Mouse (Mus musculus): ENCODE results near the gene Slc2a6. TPM values are rescaled to one million over a fixed set of nuclear protein-coding genes. Genes with fewer than 3 reads are reported as not detected.

The Slc2a6 gene
- total and polyA plus RNA-seq, 3 experiments: 22.1 to 55.9 (median 43.3) TPM

- Histone ChIP-seq H3K27me3 (replicated peaks) (peaks cover 7% of the 10 kb centered on the region), H3K36me3 (replicated peaks in 1 of 2; ENCODE audit: control insufficient read depth in 1 of 2, insufficient read depth in 1 of 2, low read length in 1 of 2) (no peaks in the 10 kb centered on the region), H3K4me3 (replicated peaks in 1 of 3; ENCODE audit: low read depth in 2 of 3, low read length in 2 of 3, poor library complexity in 1 of 3) (no peak overlapping the region), H3K9me3 (replicated peaks; ENCODE audit: low read length) (no peaks in the 10 kb centered on the region), H3K79me2 (replicated peaks; ENCODE audit: control insufficient read depth, extremely low read depth, insufficient read depth, poor library complexity, severe bottlenecking) (no peaks in the 10 kb centered on the region), H3K9ac (ENCODE audit: insufficient read depth, low read depth) (no peak overlapping the region), H3K27ac (ENCODE audit: insufficient read depth, low read depth) (no peak overlapping the region), H3K4me2 (ENCODE audit: insufficient read depth, low read depth, poor library complexity, severe bottlenecking) (no peak overlapping the region), H3K4me1 (ENCODE audit: control insufficient read depth in 1 of 2, insufficient read depth in 2 of 2) (peaks cover 0 to 4% of the 10 kb centered on the region in 2 experiments; a peak in 1 of 4 replicates)
- in situ Hi-C loops (cut with MboI; ENCODE audit: low pct_ligation_motif_present, low pct_unique_long_range_greater_than_20kb, low sequenced_read_pairs): no loop called here
- TF ChIP-seq NELFE (IDR thresholded peaks at IDR 0.05; ENCODE audit: low read depth, low read length): no peak
- TF ChIP-seq TBP (conservative IDR thresholded peaks at IDR 0.05; ENCODE audit: low read depth, low read length): no peak
- no peak for TF ChIP-seq USF2 (conservative IDR thresholded peaks at IDR 0.05; ENCODE audit: low read depth, low read length)
- no peak for TF ChIP-seq UBTF (IDR thresholded peaks at IDR 0.05; ENCODE audit: low read depth, low read length)
- TF ChIP-seq BHLHE40 (IDR thresholded peaks at IDR 0.05; ENCODE audit: low read depth, low read length): no peak
- TF ChIP-seq TCF12 (IDR thresholded peaks at IDR 0.05; ENCODE audit: low read depth, low read length): no peak
- no peak for TF ChIP-seq CTCF (conservative IDR thresholded peaks at IDR 0.05 in 1 of 2, IDR thresholded peaks at IDR 0.05 in 1 of 2; ENCODE audit: low read depth in 2 of 2, low read length in 2 of 2)
- TF ChIP-seq HCFC1 (IDR thresholded peaks at IDR 0.05; ENCODE audit: low read depth, low read length): no peak
- TF ChIP-seq ELF1 (IDR thresholded peaks at IDR 0.05; ENCODE audit: low read depth, low read length): no peak
- TF ChIP-seq KAT2A (IDR thresholded peaks at IDR 0.05; ENCODE audit: insufficient replicate concordance, low read length): no peak
- TF ChIP-seq ZMIZ1 (IDR thresholded peaks at IDR 0.05; ENCODE audit: low read depth, low read length): no peak
- TF ChIP-seq MAX (IDR thresholded peaks at IDR 0.05; ENCODE audit: low read length): no peak
- TF ChIP-seq MYC (IDR thresholded peaks at IDR 0.05; ENCODE audit: low read depth, low read length): no peak
- TF ChIP-seq RCOR1 (conservative IDR thresholded peaks at IDR 0.05; ENCODE audit: low read depth, low read length): no peak
- no peak for TF ChIP-seq MAZ (IDR thresholded peaks at IDR 0.05; ENCODE audit: low read depth, low read length)
- TF ChIP-seq MAFK (IDR thresholded peaks at IDR 0.05; ENCODE audit: insufficient replicate concordance, low read length): no peak
- no peak for TF ChIP-seq EP300 (IDR thresholded peaks at IDR 0.05; ENCODE audit: low read length)
- no peak for TF ChIP-seq CHD1 (IDR thresholded peaks at IDR 0.05; ENCODE audit: low read depth, low read length)
- no peak for TF ChIP-seq ZC3H11A (IDR thresholded peaks at IDR 0.05; ENCODE audit: low read depth, low read length)
- DNase-seq (ENCODE audit: extremely low read depth): no peak
- dilution Hi-C loops (cut with MboI; ENCODE audit: extremely low pct_ligation_motif_present, extremely low pct_unique_long_range_greater_than_20kb, low sequenced_read_pairs): no loop called here
Observed at GRCm38 (mm10) chr2:27058751-27059150, 31.0 kb upstream of the Slc2a6 start.

GRCm38 (mm10) chr2:27058251-27058650 is 30.5 kb upstream of the Slc2a6 start:
- TF ChIP-seq MAX (IDR thresholded peaks at IDR 0.05; ENCODE audit: low read length) (no peak), TCF12 (IDR thresholded peaks at IDR 0.05; ENCODE audit: low read depth, low read length) (no peak), MYC (IDR thresholded peaks at IDR 0.05; ENCODE audit: low read depth, low read length) (no peak)
- Histone ChIP-seq H3K36me3 (replicated peaks in 1 of 2; ENCODE audit: control insufficient read depth in 1 of 2, insufficient read depth in 1 of 2, low read length in 1 of 2) (no peaks in the 10 kb centered on the region), H3K4me1 (ENCODE audit: control insufficient read depth in 1 of 2, insufficient read depth in 2 of 2) (peaks cover 0 to 4% of the 10 kb centered on the region in 2 experiments; a peak in 1 of 4 replicates), H3K79me2 (replicated peaks; ENCODE audit: control insufficient read depth, extremely low read depth, insufficient read depth, poor library complexity, severe bottlenecking) (no peaks in the 10 kb centered on the region), H3K4me2 (ENCODE audit: insufficient read depth, low read depth, poor library complexity, severe bottlenecking) (no peak overlapping the region), H3K9ac (ENCODE audit: insufficient read depth, low read depth) (no peak overlapping the region), H3K27me3 (replicated peaks) (peaks cover 9% of the 10 kb centered on the region), H3K9me3 (replicated peaks; ENCODE audit: low read length) (no peaks in the 10 kb centered on the region), H3K4me3 (replicated peaks in 1 of 3; ENCODE audit: low read depth in 2 of 3, low read length in 2 of 3, poor library complexity in 1 of 3) (no peak overlapping the region), H3K27ac (ENCODE audit: insufficient read depth, low read depth) (no peak overlapping the region)
- dilution Hi-C loops (cut with MboI; ENCODE audit: extremely low pct_ligation_motif_present, extremely low pct_unique_long_range_greater_than_20kb, low sequenced_read_pairs): no loop called here
- DNase-seq (ENCODE audit: extremely low read depth): no peak
- in situ Hi-C loops (cut with MboI; ENCODE audit: low pct_ligation_motif_present, low pct_unique_long_range_greater_than_20kb, low sequenced_read_pairs): no loop called here
